Mouse (Mus musculus): ENCODE data around the gene Erlin1. TPM values are rescaled to one million over a fixed set of nuclear protein-coding genes. Genes with fewer than 3 reads are reported as not detected.

Gene Erlin1
- polyA plus RNA-seq (2012; rRNA removed; ENCODE audit: low replicate concordance), result 4.8 and 5.0 TPM in 2 replicates

DNA sequence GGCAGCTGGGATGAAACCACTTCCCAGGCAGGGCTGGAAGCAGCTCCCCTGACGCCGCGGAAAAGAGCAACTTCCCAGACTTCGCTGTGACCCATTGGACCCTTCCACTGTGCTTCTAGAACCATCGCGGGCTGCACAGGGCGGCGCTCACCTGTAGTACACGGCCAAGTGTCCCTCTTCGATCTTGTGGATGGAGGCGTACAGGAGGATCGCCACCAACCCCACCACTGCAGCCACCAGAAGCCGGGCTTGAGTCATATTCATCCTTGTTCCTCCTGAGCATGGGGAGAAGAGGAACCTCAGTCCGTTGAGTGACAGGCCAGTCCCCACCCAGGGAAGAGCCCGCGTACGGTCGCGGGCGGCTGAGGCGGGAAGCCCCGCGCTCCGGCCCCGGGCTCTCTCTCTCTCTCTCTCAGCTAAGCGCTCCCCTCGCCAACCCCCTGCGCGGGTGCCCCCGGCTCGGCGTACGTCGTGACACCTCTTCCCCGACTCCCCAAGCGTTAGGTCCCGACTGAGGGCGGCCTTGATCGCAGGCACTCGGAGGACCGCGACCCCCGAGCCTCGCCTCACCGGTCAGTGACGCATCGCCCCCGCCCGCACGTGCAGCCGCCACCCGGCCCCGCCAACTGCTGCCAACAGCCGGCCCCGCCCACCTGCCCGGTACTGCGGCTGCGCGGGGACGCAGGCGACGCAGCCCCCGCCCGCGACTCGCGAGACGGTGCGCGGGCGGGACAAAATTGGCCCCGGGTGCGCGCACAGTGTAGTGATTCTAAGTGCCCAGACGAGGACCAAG lies at the start of gene Erlin1:
Erlin1 (minus strand) TSS at position 665 of the 793 bp plus-strand sequence.

DNA sequence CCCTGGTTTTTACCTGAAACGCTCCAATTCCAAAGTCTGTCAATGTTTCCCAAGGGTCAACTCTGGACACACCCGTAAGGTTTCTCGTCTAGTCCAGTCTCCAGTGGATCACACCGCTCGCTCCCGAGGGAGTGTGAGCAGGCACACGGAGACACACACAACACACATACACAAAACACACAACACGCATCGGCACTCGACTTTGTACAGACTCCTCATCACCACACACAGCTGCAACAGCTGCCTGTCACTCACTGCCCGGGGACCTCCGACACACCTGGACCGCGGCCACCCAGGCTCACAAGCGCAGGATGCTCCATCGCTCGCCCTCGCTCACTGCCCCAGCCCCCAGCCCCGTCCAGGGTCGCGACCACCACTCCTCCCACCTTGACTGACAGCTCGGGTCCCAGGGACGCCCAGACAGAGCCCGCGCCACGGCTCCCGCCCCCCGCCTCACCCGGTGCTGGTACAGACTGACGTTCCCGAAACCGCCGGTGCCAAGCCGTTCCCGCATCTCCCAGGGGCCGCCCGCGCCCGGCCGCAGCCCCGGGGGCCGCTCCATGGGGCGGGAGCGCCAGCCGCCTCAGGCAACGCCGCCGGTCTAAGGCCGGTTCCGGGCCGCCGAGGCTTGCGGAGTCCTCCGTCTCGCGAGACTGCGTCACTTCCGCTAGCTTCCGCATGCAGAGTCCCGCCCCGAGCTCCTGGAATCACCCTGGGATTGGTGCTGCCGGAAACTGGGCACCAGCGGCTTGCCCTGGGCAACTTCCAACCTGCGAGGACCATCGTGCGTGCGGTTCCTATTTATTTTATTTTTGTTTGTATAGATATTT lies 37.5 kb upstream of the Erlin1 start, which contains the start of gene Chuk:
Chuk (minus strand) TSS at position 650 of the 830 bp plus-strand sequence.

GRCm38 (mm10) chr19:44028972-44029371 lies 40.6 kb downstream of the Erlin1 start, which contains the start of gene Cyp2c23:
TSS of gene Cyp2c23 (minus strand) at chr19:44029208.

DNA sequence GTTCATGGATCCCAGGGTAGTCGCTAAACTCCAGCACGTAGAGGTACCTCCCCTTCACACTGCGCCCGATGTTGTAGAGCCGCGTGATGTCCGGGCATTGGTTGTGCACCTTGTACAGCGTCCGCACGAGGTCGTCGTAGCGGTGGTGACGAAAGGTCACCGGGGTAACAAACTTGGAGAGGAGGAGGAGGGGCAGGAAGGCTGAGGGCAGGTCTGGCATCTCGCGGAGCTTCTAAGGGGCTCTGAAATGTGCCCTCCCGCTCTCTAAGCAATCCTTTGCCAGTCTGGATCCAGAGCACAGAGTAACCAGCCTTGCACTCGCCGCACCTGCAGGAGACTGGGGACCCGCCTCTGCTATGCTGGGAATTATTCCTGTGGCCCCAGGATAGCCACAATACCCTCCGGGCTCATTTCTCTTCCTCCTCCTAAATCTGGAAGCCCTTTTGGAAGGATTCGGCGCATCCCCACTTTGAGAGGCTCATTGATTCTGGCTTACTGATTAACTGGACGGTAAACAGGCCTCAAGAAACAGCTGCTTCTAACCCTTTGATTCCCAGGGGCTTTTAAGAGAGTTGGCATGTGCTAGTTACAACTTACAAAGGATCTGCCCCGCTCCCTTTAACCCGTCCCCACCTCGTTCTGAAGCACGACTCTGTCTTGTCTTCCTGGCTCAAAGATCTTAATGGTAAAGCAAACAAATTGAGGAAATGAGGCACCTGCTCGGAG lies 83.4 kb downstream of the Erlin1 start, which contains the start of gene Cpn1:
Cpn1 (minus strand) TSS at position 488 of the 726 bp plus-strand sequence.

Other genes with a start within 250 kb of the Erlin1 start
- 32.9 and 33.6 TPM in 2 replicates for gene Dnmbp, start 129.6 kb downstream of the Erlin1 start, polyA plus RNA-seq (2012; rRNA removed; ENCODE audit: low replicate concordance)
- 1.8 and 9.0 TPM in 2 replicates for gene Cpn1, start 83.2 kb downstream of the Erlin1 start, polyA plus RNA-seq (2012; rRNA removed; ENCODE audit: low replicate concordance)
- gene Cyp2c23, start 40.6 kb downstream of the Erlin1 start, polyA plus RNA-seq (2012; rRNA removed; ENCODE audit: low replicate concordance), result 0.78 and 1.1 TPM in 2 replicates
- 3.8 and 4.6 TPM in 2 replicates for gene Chuk, start 37.7 kb upstream of the Erlin1 start, polyA plus RNA-seq (2012; rRNA removed; ENCODE audit: low replicate concordance)
- gene Cwf19l1, start 66.1 kb upstream of the Erlin1 start, polyA plus RNA-seq (2012; rRNA removed; ENCODE audit: low replicate concordance), result 1.5 and 1.6 TPM in 2 replicates
- gene Bloc1s2, start 76.7 kb upstream of the Erlin1 start, polyA plus RNA-seq (2012; rRNA removed; ENCODE audit: low replicate concordance), result 8.9 and 11.8 TPM in 2 replicates
- 0.02 and 0.08 TPM in 2 replicates for gene Pkd2l1, start 122.7 kb upstream of the Erlin1 start, polyA plus RNA-seq (2012; rRNA removed; ENCODE audit: low replicate concordance)
- not detected in 2 replicates for gene Scd3, start 133.5 kb upstream of the Erlin1 start, polyA plus RNA-seq (2012; rRNA removed; ENCODE audit: low replicate concordance)
- 9.5 and 29.2 TPM in 2 replicates for gene Scd2, start 223.9 kb upstream of the Erlin1 start, polyA plus RNA-seq (2012; rRNA removed; ENCODE audit: low replicate concordance)

All from duodenum, adult 2 months (tissue).